Mouse (Mus musculus): ENCODE data around the gene Gm281.

Gm281 gene

DNA sequence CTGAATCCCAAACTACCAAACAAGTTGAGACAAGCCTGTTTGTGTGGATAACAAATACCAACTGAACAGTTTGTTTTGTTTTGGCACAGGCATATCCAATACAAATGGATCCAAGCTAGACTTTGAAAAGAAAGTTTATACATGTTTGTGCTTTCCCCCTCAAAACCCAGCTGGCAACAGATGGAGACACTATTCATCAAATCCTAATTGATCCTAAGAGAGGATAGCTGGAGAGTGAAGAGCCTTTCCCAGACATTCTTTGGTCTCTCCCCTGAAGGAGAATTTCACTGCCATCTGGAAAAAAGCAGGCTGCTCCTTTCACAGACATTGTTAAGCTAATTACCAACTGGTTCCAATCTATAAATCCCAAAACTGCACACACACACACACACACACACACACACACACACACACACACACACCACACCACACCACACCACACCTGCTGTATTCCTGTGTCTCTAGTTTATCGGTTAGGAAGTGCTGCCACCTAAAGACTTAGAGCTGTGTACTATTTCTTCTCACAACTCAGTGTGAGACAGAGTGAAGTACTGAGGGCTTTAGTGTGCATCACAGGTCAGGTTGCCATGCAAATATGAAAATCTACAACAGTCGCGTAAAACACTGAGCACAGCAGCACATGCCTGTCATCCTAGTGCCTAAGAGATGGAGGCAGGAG is 101.3 kb downstream of the Gm281 start:
- no peak for DNase-seq

- no peak for DNase-seq
Observed at GRCm38 (mm10) chr14:13790446-13790845, 123.8 kb downstream of the Gm281 start.

- no peak for DNase-seq
Observed at GRCm38 (mm10) chr14:13790001-13790400, 124.3 kb downstream of the Gm281 start.

GRCm38 (mm10) chr14:13782970-13783369 is 131.3 kb downstream of the Gm281 start:
- no peak for DNase-seq

GRCm38 (mm10) chr14:13778383-13778782 is 135.9 kb downstream of the Gm281 start:
- DNase-seq: no peak

GRCm38 (mm10) chr14:13771163-13771562 is 143.1 kb downstream of the Gm281 start:
- no peak for DNase-seq

DNA sequence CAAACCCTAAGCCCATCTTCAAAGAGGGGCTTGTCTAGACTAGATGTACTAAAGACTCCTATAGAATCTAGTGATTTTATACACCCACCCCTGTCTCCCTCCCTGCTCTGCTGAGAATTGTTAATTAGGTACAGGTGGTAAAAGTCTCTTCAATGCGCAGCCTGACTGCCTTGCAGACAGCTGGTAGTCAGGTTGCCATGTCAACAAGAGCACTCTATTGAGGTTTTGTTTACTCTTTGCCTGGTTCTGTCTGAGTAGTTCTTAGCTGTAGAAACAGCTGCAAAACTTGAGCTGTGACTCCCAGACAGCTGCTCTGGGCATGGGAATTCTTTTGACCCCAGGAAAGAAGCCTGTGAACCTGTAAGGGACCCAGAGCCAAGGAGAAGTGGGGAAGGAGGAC is 143.6 kb downstream of the Gm281 start:
- no peak for DNase-seq

Data from cerebellum, postnatal 10 days (tissue).